Mouse (Mus musculus): Measurements from ENCODE around the gene Vopp1.

Gene Vopp1

DNA sequence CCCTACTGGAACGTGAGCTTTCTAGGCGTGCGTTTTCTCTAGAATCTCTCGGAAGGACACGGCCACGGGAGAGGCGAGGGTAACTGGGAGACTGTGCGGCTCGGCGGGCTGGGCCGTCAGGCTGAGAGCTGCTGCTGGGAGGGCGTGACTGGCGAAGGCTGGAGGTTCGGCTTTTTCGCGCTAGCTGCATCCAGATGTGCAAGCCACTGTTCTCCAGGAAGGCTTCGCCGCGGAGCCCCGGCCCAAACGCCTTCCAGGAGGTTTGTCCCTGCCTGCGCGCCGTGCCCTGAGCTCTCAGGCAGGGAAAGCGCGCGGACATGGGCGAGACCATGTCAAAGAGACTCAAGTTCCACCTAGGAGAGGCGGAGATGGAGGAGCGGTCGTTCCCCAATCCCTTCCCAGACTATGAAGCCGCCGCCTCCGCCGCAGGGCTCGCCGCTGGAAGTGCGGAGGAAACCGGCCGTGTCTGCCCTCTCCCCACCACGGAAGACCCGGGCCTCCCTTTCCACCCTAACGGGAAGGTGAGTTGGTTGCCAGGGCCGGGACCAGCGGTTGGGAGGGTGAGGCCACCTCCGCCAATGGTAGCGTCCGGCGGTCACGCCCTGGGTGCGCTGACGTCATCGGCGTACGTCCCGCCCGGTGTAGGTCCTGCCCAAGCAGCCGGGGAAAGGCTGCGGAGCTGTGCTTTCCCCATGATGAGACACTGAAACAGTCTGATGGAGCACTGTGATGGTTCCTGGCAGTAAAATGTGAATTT is 122.0 kb downstream of the Vopp1 start:
- DNase-seq (ENCODE audit: low spot score in 2 of 2), result peak; percentile 92 to 95

DNA sequence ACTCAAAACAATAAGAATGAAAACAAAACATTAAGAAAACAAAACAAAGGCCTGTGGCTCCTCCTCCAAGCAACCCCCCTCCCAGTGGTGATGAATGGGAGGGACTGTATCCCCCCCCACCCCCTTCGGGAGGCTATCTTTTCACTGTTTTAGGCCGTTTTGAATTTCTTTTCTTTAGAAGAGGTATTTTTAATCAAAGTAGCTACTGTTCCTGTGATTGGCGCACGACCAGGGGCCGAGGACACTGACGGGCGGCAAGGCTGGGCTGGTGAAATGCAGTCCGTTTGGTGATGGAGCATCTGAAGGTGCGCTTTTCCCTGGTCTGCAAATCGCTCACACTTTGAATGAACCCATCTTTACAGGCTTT is 122.6 kb downstream of the Vopp1 start, which contains the start of gene Lancl2:
TSS of gene Lancl2 (plus strand) at position 165 of the 367 bp plus-strand sequence.
- peak in 1 of 2 experiments; percentile 18 for DNase-seq (ENCODE audit: low spot score in 2 of 2)

GRCm38 (mm10) chr6:57701686-57702085 is 123.3 kb downstream of the Vopp1 start:
- DNase-seq (ENCODE audit: low spot score in 2 of 2), result no peak

DNA sequence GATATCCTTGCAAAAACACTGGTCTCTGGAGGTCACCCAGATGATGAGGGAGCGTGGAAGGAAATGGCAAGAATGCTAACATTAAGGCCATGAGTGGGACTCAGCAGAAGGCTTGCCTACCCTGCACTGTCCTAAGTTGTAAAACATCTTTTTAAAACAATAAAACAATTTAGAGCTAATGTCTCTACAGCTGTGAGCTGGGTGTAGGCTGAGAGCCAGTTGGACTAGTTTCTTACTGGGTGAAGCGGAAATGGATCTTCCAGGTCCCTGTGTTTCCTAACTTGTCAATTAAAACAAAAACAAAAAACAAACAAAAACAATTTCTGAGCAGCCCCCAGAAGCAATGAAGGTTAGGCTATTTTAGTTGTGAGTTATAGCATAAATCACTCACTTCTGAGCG is 131.8 kb downstream of the Vopp1 start:
- DNase-seq (ENCODE audit: low spot score in 2 of 2), result no peak

- peak; percentile 74 to 79 for DNase-seq (ENCODE audit: low spot score in 2 of 2)
Measured at GRCm38 (mm10) chr6:57691467-57692261, 133.3 kb downstream of the Vopp1 start, which contains the start of gene Pyurf. Gene Pyurf, minus strand, starts transcription at chr6:57692078.

GRCm38 (mm10) chr6:57684156-57684555 is 140.8 kb downstream of the Vopp1 start:
- no peak for DNase-seq (ENCODE audit: low spot score in 2 of 2)

All from urinary bladder, postnatal 4 days (tissue).